Mouse (Mus musculus) heart, embryonic 12.5 days (tissue): ENCODE measurements around the gene Dab1. TPM values are rescaled to one million over a fixed set of nuclear protein-coding genes. Genes with fewer than 3 reads are reported as not detected.

Experiments
- ATAC-seq: fragments of 200-750 bp; cut with Nextera tagmentation; 2 replicates; pipeline ENCODE4 v1.8.0; 2017; ENCODE audit warnings: moderate TSS enrichment, moderate library complexity; ENCODE audit not compliant: insufficient number of reproducible peaks, low FRiP score
- H3K27ac ChIP-seq: fragments of 300-500 bp; sonication (generic); 2 replicates; pipeline ENCODE4 v1.5.1; 2016; ENCODE audit warnings: mild to moderate bottlenecking, moderate library complexity; ENCODE audit not compliant: poor library complexity, severe bottlenecking
- H3K27me3 ChIP-seq: fragments of 300-500 bp; sonication (generic); replicated peaks from 2 replicates; pipeline ENCODE4 v1.6.1; 2016; ENCODE audit warnings: mild to moderate bottlenecking, moderate library complexity
- H3K36me3 ChIP-seq: fragments of 300-500 bp; sonication (generic); 2 replicates; pipeline ENCODE4 v1.6.1; 2016; ENCODE audit warnings: mild to moderate bottlenecking, moderate library complexity
- H3K4me1 ChIP-seq: fragments of 300-500 bp; sonication (generic); replicated peaks from 2 replicates; pipeline ENCODE4 v1.6.1; 2016; ENCODE audit warnings: mild to moderate bottlenecking
- H3K4me2 ChIP-seq: fragments of 300-500 bp; sonication (generic); 2 replicates; pipeline ENCODE4 v1.6.1; 2016; ENCODE audit warnings: mild to moderate bottlenecking, moderate library complexity
- H3K4me3 ChIP-seq: fragments of 300-500 bp; sonication (generic); 2 replicates; pipeline ENCODE4 v1.5.1; 2016; ENCODE audit warnings: mild to moderate bottlenecking
- H3K9ac ChIP-seq: fragments of 300-500 bp; sonication (generic); 2 replicates; pipeline ENCODE4 v1.6.1; 2016; ENCODE audit warnings: mild to moderate bottlenecking, moderate library complexity
- H3K9me3 ChIP-seq: fragments of 300-500 bp; sonication (generic); replicated peaks from 2 replicates; pipeline ENCODE4 v1.6.1; 2016; ENCODE audit warnings: mild to moderate bottlenecking, moderate library complexity
- WGBS: fragments of 180-500 bp; shearing (Covaris S2); methylation state at CpG from one replicate; pipeline ENCODE4 v1.1.7; 2016; 5-methylcytosine and 5-hydroxymethylcytosine counted together
- polyA plus RNA-seq: library from polyadenylated mRNA; unstranded; fragments of >200 nt; fragmentation: Nextera tagmentation; extraction: Ambion mirVana; gene quantifications from 2 replicates; pipeline ENCODE4 v1.2.1, GENCODE M21; 2016

Dab1 gene
- polyA plus RNA-seq, 1 experiment from 2014 or later, result 1.0 TPM

DNA sequence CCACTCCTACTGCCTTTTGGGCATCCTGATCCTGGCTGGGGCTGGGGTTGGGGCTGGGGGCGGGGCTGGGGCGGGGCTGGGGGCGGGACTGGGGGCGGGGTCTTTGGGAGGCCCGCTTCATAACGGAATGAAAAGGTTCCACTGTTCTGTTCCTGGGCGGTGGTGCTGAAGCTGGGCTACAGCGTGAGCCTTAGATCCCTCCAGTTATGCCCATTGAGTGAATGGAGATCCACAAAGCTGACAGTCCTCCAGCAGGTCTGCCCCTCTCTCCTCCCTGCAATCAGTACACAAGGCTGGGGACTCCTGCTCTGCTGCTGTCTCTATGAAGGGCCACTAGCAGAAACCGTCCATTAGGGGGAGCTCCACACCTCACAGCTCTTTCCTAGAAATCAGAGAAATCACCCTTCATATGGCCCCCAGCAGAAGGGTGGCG, 895.4 kb downstream of the Dab1 start:
- 5% methylated on average over 10 of the region's 10 CpGs for WGBS
- no peak overlapping the region for H3K27ac ChIP-seq
- no peak overlapping the region for H3K9ac ChIP-seq
- H3K9me3 ChIP-seq, result no peaks in the 10 kb centered on the region
- H3K27me3 ChIP-seq, result 0 out of 2 replicates have a peak, but pooled peaks cover 3% of the 10 kb centered on the region
- H3K36me3 ChIP-seq, result no peaks in the 10 kb centered on the region
- no peaks in the 10 kb centered on the region; the same call in 1 of the 2 replicates for H3K4me1 ChIP-seq
- ATAC-seq, result peak; percentile 51; the same call in 1 of the 2 replicates
- H3K4me2 ChIP-seq, result peak overlapping the region; percentile 60
- peak overlapping the region; percentile 31 for H3K4me3 ChIP-seq

DNA sequence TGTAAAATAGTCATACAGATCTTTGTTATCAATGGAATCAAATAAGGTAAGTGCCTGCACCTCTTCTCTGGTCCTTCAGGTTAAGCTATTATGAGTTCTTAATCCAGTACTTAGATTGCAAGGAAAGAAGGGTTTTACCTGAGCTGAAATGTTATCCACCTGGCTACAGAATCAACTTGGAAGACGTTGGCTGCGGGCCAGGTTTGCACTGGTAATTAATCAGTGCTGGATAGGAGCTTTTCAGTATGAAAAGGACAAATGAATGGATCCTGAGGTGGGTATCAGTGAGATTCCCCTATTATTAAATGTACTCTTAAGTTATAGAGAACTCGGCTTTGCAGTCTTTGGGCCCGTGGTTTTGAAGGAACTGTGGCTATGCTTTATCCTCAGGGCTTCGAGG, 896.5 kb downstream of the Dab1 start:
- WGBS, result 65% methylated on average over 5 of the region's 5 CpGs
- H3K4me1 ChIP-seq, result no peaks in the 10 kb centered on the region; the same call in 1 of the 2 replicates
- no peak for ATAC-seq
- H3K9ac ChIP-seq, result no peak overlapping the region
- no peak overlapping the region for H3K27ac ChIP-seq
- no peaks in the 10 kb centered on the region for H3K9me3 ChIP-seq
- no peak overlapping the region for H3K4me2 ChIP-seq
- 0 out of 2 replicates have a peak, but pooled peaks cover 3% of the 10 kb centered on the region for H3K27me3 ChIP-seq
- H3K36me3 ChIP-seq, result no peaks in the 10 kb centered on the region
- no peak overlapping the region for H3K4me3 ChIP-seq

DNA sequence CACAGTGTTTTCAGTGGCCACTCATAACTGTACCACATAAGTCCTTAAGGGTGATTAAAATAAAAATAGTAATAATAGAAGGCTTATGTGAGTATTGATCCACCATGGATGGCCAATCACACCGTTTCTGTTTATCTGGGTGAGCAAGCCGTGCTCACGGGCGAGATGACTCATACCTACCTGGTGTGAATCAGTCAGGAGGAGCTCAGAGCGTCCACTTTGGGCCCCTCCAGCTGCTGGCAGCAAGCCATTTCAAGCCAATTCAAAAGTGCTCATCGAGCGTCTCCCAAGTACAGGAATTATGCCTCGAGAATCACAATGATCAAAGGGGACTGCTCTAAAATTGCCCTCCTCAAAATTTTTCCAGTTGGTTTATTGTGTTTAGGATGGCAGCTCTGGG, 903.2 kb downstream of the Dab1 start:
- Histone ChIP-seq H3K27me3 (0 out of 2 replicates have a peak, but pooled peaks cover 6% of the 10 kb centered on the region), H3K36me3 (no peaks in the 10 kb centered on the region), H3K4me2 (no peak overlapping the region)

DNA sequence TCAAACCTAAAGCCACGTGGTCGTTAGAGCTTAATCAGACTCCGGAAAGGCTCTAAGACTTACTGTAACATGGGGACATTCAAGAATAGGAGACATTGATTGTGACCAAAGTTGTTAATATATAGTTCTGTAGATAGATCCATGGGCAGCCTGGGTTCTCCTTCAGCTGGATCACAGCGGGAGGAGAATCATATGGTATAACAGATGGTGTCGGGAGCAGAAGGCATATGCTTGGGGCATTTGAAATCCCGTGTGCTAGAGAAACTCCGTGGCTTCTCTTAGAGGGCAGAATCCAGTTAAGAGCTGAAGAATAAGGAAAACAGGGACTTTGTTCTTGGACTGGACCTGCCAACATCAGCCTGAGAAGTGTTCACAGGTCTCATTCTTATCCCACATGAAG, 904.6 kb downstream of the Dab1 start:
- no peak for ATAC-seq
- Histone ChIP-seq H3K27me3 (0 out of 2 replicates have a peak, but pooled peaks cover 6% of the 10 kb centered on the region), H3K9me3 (no peaks in the 10 kb centered on the region), H3K4me3 (no peak overlapping the region), H3K27ac (no peak overlapping the region), H3K9ac (no peak overlapping the region), H3K4me1 (no peaks in the 10 kb centered on the region), H3K4me2 (no peak overlapping the region), H3K36me3 (no peaks in the 10 kb centered on the region)
- 82% methylated on average over 7 of the region's 7 CpGs for WGBS

More for the DNA sequence above, 903.2 kb downstream of the Dab1 start:
- 55% methylated on average over 8 of the region's 8 CpGs for WGBS
- H3K9ac ChIP-seq, result no peak overlapping the region
- no peak overlapping the region for H3K27ac ChIP-seq
- no peak overlapping the region for H3K4me3 ChIP-seq
- no peaks in the 10 kb centered on the region for H3K4me1 ChIP-seq
- H3K9me3 ChIP-seq, result no peaks in the 10 kb centered on the region
- no peak for ATAC-seq

DNA sequence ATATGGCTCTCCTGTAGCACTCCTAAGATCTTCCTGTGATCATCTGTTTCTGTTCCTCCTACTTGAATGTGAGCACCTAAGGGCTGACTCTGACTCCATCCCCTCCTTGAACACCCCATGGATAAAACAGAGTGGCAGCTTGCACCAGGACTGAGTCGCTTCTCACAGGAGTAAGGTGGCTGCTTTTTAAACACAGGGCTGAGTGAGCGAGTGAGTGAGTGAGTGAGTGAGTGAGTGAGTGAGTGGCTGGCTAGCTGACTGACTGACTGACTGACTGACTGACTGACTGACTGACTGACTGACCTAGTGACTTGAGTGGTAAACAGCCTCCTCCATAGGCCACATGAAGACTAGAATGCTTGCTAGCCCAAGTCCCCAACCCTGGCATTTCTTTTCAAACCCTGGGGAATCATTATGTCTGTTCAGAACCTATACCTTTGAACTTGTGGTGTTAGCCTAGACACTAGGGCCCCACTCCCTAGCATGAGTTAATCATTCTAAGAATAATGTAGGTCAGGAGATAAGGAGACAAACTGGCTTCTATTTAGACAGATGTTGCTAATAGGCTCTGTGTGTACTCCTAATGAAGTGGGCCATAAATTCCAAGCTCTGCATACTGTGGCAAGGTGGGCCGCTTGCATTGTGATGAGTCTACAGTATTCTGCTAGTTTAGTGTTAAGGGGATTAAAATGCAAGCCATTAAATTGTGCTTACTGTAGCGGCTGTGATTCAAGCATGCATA, 910.9 kb downstream of the Dab1 start:
- 81% methylated on average over 4 of the region's 4 CpGs for WGBS
- H3K4me2 ChIP-seq, result no peak overlapping the region
- no peaks in the 10 kb centered on the region for H3K36me3 ChIP-seq
- ATAC-seq, result no peak
- H3K4me1 ChIP-seq, result no peaks in the 10 kb centered on the region
- no peaks in the 10 kb centered on the region for H3K9me3 ChIP-seq
- H3K4me3 ChIP-seq, result no peak overlapping the region
- H3K27me3 ChIP-seq, result no peaks in the 10 kb centered on the region
- no peak overlapping the region for H3K27ac ChIP-seq
- H3K9ac ChIP-seq, result no peak overlapping the region

DNA sequence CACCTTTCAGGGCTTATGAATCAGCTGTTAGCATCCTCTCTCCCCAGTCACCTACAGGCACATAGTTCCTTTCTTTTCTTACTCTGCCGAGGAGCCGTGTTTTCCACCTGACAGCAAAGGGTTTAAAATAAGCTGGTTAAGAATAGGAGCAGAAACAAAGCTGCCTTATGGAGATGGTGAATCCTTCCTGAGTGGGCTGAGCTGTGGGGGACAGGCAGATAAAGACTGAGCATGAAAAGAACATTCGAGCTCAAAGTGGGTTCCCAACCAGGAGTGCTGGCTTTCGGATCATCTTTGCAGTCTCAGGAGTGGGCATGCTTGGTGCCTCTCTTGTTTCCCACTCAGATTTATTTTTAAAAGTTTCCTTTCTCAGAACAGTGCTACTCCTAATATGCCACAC, 913.7 kb downstream of the Dab1 start:
- Histone ChIP-seq H3K4me2 (no peak overlapping the region), H3K4me3 (no peak overlapping the region), H3K9ac (no peak overlapping the region), H3K27me3 (no peaks in the 10 kb centered on the region), H3K9me3 (no peaks in the 10 kb centered on the region), H3K36me3 (no peaks in the 10 kb centered on the region), H3K4me1 (no peaks in the 10 kb centered on the region), H3K27ac (no peak overlapping the region)
- ATAC-seq, result no peak
- WGBS, result 79% methylated on average over 4 of the region's 4 CpGs

DNA sequence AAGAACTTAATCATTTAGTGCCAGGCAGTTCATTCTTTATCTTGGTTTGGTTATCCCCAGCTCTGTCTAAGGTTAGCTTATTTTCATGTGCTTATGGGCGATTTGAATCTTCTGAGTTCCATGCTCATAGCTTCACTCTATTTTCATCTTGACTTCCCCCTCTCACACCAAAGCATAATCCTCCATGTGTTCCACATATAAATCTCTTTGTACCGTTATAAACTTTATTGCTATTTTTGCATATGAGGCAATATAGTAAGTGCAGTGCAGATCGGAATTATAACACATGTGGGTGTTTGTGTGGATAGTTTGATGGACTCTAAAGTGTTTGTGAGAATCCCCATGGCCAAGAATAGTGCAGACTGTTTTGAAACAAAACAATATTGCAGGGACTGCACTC, 919.3 kb downstream of the Dab1 start:
- Histone ChIP-seq H3K27ac (no peak overlapping the region), H3K4me2 (no peak overlapping the region), H3K9me3 (no peaks in the 10 kb centered on the region), H3K27me3 (no peaks in the 10 kb centered on the region), H3K9ac (no peak overlapping the region), H3K4me1 (no peaks in the 10 kb centered on the region), H3K36me3 (no peaks in the 10 kb centered on the region), H3K4me3 (no peak overlapping the region)
- 68% methylated on average over 3 of the region's 3 CpGs for WGBS
- no peak for ATAC-seq

DNA sequence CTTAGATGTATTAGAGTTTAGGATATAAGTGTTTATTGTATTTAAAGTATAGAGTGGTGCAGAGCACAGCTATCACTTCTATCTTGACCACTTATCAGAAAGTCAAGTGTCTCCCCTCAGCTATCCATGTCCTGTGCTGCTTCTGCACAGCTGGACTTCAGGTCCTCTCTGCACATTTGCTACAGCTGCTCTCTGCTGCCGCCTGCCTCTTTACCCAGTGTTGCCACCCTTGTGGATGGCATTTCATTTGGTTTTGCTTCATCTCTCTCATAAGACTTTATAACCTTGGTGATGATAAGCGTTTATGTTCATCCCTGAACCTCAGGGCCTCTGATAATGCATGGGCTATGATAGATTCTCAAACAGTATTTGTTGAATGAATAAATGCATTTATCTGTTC, 919.9 kb downstream of the Dab1 start:
- ATAC-seq, result no peak
- H3K9ac ChIP-seq, result no peak overlapping the region
- H3K27ac ChIP-seq, result no peak overlapping the region
- H3K4me3 ChIP-seq, result no peak overlapping the region
- no peaks in the 10 kb centered on the region for H3K4me1 ChIP-seq
- H3K27me3 ChIP-seq, result no peaks in the 10 kb centered on the region
- 57% methylated on average over 2 of the region's 2 CpGs for WGBS
- no peak overlapping the region for H3K4me2 ChIP-seq
- H3K9me3 ChIP-seq, result no peaks in the 10 kb centered on the region
- no peaks in the 10 kb centered on the region for H3K36me3 ChIP-seq

DNA sequence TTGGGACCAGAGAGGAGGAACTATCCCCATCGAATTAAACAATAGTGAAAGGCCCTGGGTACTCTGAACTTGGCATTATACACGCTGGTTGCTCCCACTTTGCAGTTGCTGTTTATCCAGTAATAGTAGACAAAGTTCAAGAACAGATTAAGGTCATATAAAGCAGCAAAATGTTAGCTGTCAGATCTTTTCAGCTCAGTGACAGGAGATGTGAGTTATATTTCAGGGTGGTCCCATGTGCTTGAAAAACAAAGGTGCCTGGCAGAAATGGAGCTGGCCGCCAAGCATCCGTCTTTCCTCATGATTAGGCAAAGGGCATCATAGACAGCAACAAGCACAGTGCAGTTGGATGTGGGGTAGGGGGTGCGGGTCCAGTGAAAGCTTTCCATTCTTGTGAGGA, 927.9 kb downstream of the Dab1 start:
- Histone ChIP-seq H3K9ac (no peak overlapping the region), H3K4me2 (no peak overlapping the region), H3K4me1 (no peaks in the 10 kb centered on the region), H3K27ac (no peak overlapping the region), H3K4me3 (no peak overlapping the region), H3K9me3 (no peaks in the 10 kb centered on the region), H3K27me3 (no peaks in the 10 kb centered on the region), H3K36me3 (no peaks in the 10 kb centered on the region)
- WGBS, result 79% methylated on average over 5 of the region's 5 CpGs
- no peak for ATAC-seq

DNA sequence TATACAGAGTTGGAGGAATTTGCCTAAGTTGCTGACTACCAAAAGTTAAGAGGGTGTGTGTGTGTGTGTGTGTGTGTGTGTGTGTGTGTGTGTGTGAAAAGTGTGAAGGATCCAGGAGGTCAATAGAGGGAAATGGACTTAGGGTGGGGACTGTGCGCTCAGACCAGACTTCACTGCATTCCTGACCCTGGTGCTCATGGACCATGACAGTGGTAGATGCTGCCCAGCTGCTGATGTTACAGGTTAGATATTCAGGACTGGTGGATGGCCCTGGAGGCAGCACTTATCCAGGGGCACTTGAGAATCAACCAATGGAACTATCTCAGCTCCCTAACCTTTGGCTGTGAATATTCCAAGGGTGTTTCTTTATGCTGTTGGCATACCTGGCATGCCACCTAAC, 929.1 kb downstream of the Dab1 start:
- Histone ChIP-seq H3K36me3 (no peaks in the 10 kb centered on the region), H3K4me2 (no peak overlapping the region), H3K27ac (no peak overlapping the region), H3K4me3 (no peak overlapping the region), H3K4me1 (no peaks in the 10 kb centered on the region), H3K9me3 (no peaks in the 10 kb centered on the region), H3K27me3 (no peaks in the 10 kb centered on the region), H3K9ac (no peak overlapping the region)
- 79% methylated on average over 1 of the region's 1 CpGs for WGBS
- ATAC-seq, result no peak

DNA sequence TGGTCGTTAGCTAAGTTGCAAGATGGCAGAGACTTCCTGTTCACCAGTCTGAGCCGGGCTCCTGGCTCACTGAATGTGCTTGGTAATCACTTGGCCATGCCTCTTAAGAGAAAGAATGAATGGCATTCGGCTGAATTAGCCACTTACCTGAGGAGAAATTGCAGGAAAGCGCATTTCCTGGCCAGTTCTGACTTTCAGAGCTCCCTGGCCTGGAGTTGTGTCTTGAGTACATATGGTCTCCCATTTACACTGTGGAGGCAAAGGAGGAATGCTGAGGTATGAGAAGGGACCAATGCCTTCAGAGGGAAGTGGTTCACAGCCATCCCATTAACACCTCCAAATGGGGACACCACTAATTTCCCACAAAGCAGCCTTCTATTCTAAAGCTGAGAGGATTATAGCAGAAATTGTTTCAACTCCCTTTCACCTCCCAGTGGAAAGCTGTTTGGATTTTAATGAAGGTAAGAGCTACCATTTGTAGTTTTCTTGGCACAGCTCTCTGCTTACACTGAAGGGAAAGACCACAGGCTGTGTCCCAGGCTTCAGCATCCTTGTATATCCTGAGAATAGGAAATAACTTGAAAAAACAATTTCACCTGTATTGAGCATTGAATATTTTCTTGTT, 931.5 kb downstream of the Dab1 start:
- 63% methylated on average over 4 of the region's 4 CpGs for WGBS
- Histone ChIP-seq H3K4me2 (no peak overlapping the region), H3K27ac (no peak overlapping the region), H3K9ac (no peak overlapping the region), H3K36me3 (no peaks in the 10 kb centered on the region), H3K27me3 (no peaks in the 10 kb centered on the region), H3K4me1 (no peaks in the 10 kb centered on the region), H3K4me3 (no peak overlapping the region), H3K9me3 (no peaks in the 10 kb centered on the region)
- ATAC-seq, result no peak
